Mouse (Mus musculus): ENCODE measurements around the gene Car8. TPM values are rescaled to one million over a fixed set of nuclear protein-coding genes. Genes with fewer than 3 reads are reported as not detected.

The Car8 gene
- polyA plus RNA-seq, 1 experiment from 2014 or later: 33.1 TPM

- Histone ChIP-seq H3K4me3 (ENCODE audit: low read depth, low read length) (no peak overlapping the region), H3K9me3 (ENCODE audit: control insufficient read depth, low read length) (no peaks in the 10 kb centered on the region), H3K36me3 (ENCODE audit: control insufficient read depth, insufficient read depth, low read length) (no peaks in the 10 kb centered on the region), H3K9ac (ENCODE audit: low read length) (no peak overlapping the region), H3K4me1 (replicated peaks; ENCODE audit: control insufficient read depth, insufficient read depth, low read length) (peaks cover 7% of the 10 kb centered on the region; the same call in 1 of the 2 replicates), H3K4me2 (ENCODE audit: low read length) (no peak overlapping the region), H3K27me3 (replicated peaks; ENCODE audit: control insufficient read depth, insufficient read depth, low read length) (no peaks in the 10 kb centered on the region), H3K27ac (ENCODE audit: low read depth) (no peak overlapping the region)
- ATAC-seq (replicated peaks; ENCODE audit: low FRiP score, low TSS enrichment, low read depth) (no peak), DNase-seq (ENCODE audit: low spot score) (no peak)
- WGBS: 55% methylated on average over 12 of the region's 12 CpGs
Observed at GRCm38 (mm10) chr4:8232393-8233111, 6.3 kb downstream of the Car8 start.

GRCm38 (mm10) chr4:8231291-8231871 is 7.5 kb downstream of the Car8 start:
- H3K27ac ChIP-seq (ENCODE audit: low read depth): no peak overlapping the region
- no peak for DNase-seq (ENCODE audit: low spot score)
- no peaks in the 10 kb centered on the region for H3K27me3 ChIP-seq (replicated peaks; ENCODE audit: control insufficient read depth, insufficient read depth, low read length)
- H3K4me2 ChIP-seq (ENCODE audit: low read length): no peak overlapping the region
- peaks cover 7% of the 10 kb centered on the region; the same call in 1 of the 2 replicates for H3K4me1 ChIP-seq (replicated peaks; ENCODE audit: control insufficient read depth, insufficient read depth, low read length)
- no peaks in the 10 kb centered on the region for H3K9me3 ChIP-seq (ENCODE audit: control insufficient read depth, low read length)
- 85% methylated on average over 5 of the region's 5 CpGs for WGBS
- peak; percentile 61 for ATAC-seq (replicated peaks; ENCODE audit: low FRiP score, low TSS enrichment, low read depth)
- H3K9ac ChIP-seq (ENCODE audit: low read length): no peak overlapping the region
- H3K36me3 ChIP-seq (ENCODE audit: control insufficient read depth, insufficient read depth, low read length): no peaks in the 10 kb centered on the region
- H3K4me3 ChIP-seq (ENCODE audit: low read depth, low read length): no peak overlapping the region

GRCm38 (mm10) chr4:8229661-8230298 is 9.1 kb downstream of the Car8 start:
- Histone ChIP-seq H3K27ac (ENCODE audit: low read depth) (no peak overlapping the region), H3K9me3 (ENCODE audit: control insufficient read depth, low read length) (no peaks in the 10 kb centered on the region), H3K4me3 (ENCODE audit: low read depth, low read length) (no peak overlapping the region), H3K4me1 (replicated peaks; ENCODE audit: control insufficient read depth, insufficient read depth, low read length) (peaks cover 7% of the 10 kb centered on the region; the same call in 1 of the 2 replicates), H3K4me2 (ENCODE audit: low read length) (no peak overlapping the region), H3K36me3 (ENCODE audit: control insufficient read depth, insufficient read depth, low read length) (no peaks in the 10 kb centered on the region), H3K9ac (ENCODE audit: low read length) (no peak overlapping the region), H3K27me3 (replicated peaks; ENCODE audit: control insufficient read depth, insufficient read depth, low read length) (no peaks in the 10 kb centered on the region)
- 81% methylated on average over 3 of the region's 3 CpGs for WGBS
- ATAC-seq (replicated peaks; ENCODE audit: low FRiP score, low TSS enrichment, low read depth) (no peak), DNase-seq (ENCODE audit: low spot score) (no peak)

- 86% methylated on average over 8 of the region's 8 CpGs for WGBS
- Histone ChIP-seq H3K4me1 (replicated peaks; ENCODE audit: control insufficient read depth, insufficient read depth, low read length) (peaks cover 10% of the 10 kb centered on the region; the same call in 1 of the 2 replicates), H3K9ac (ENCODE audit: low read length) (no peak overlapping the region), H3K4me2 (ENCODE audit: low read length) (no peak overlapping the region), H3K36me3 (ENCODE audit: control insufficient read depth, insufficient read depth, low read length) (0 out of 2 replicates have a peak, but pooled peaks cover 3% of the 10 kb centered on the region), H3K27me3 (replicated peaks; ENCODE audit: control insufficient read depth, insufficient read depth, low read length) (no peaks in the 10 kb centered on the region), H3K4me3 (ENCODE audit: low read depth, low read length) (no peak overlapping the region), H3K27ac (ENCODE audit: low read depth) (no peak overlapping the region), H3K9me3 (ENCODE audit: control insufficient read depth, low read length) (no peaks in the 10 kb centered on the region)
- ATAC-seq (replicated peaks; ENCODE audit: low FRiP score, low TSS enrichment, low read depth) (no peak), DNase-seq (ENCODE audit: low spot score) (no peak)
Observed at GRCm38 (mm10) chr4:8218941-8219340, 19.9 kb downstream of the Car8 start.

GRCm38 (mm10) chr4:8218004-8218403 is 20.8 kb downstream of the Car8 start:
- 49% methylated on average over 3 of the region's 3 CpGs for WGBS
- ATAC-seq (replicated peaks; ENCODE audit: low FRiP score, low TSS enrichment, low read depth) (peak; percentile 85), DNase-seq (ENCODE audit: low spot score) (peak; percentile 45)
- H3K9ac ChIP-seq (ENCODE audit: low read length): no peak overlapping the region
- peaks cover 18% of the 10 kb centered on the region; the same call in 1 of the 2 replicates for H3K4me1 ChIP-seq (replicated peaks; ENCODE audit: control insufficient read depth, insufficient read depth, low read length)
- 0 out of 2 replicates have a peak, but pooled peaks cover 3% of the 10 kb centered on the region for H3K36me3 ChIP-seq (ENCODE audit: control insufficient read depth, insufficient read depth, low read length)
- no peak overlapping the region for H3K27ac ChIP-seq (ENCODE audit: low read depth)
- no peak overlapping the region for H3K4me2 ChIP-seq (ENCODE audit: low read length)
- no peak overlapping the region for H3K4me3 ChIP-seq (ENCODE audit: low read depth, low read length)
- H3K9me3 ChIP-seq (ENCODE audit: control insufficient read depth, low read length): no peaks in the 10 kb centered on the region
- H3K27me3 ChIP-seq (replicated peaks; ENCODE audit: control insufficient read depth, insufficient read depth, low read length): no peaks in the 10 kb centered on the region

- ATAC-seq (replicated peaks; ENCODE audit: low FRiP score, low TSS enrichment, low read depth) (no peak), DNase-seq (ENCODE audit: low spot score) (peak; percentile 47)
- 0 out of 2 replicates have a peak overlapping the region, but pooled peaks have one; percentile 33 for H3K27ac ChIP-seq (ENCODE audit: low read depth)
- no peak overlapping the region for H3K4me3 ChIP-seq (ENCODE audit: low read depth, low read length)
- H3K4me2 ChIP-seq (ENCODE audit: low read length): no peak overlapping the region
- H3K9ac ChIP-seq (ENCODE audit: low read length): no peak overlapping the region
- peaks cover 18% of the 10 kb centered on the region; the same call in 1 of the 2 replicates for H3K4me1 ChIP-seq (replicated peaks; ENCODE audit: control insufficient read depth, insufficient read depth, low read length)
- H3K27me3 ChIP-seq (replicated peaks; ENCODE audit: control insufficient read depth, insufficient read depth, low read length): no peaks in the 10 kb centered on the region
- 63% methylated on average over 5 of the region's 5 CpGs for WGBS
- no peaks in the 10 kb centered on the region for H3K9me3 ChIP-seq (ENCODE audit: control insufficient read depth, low read length)
- 0 out of 2 replicates have a peak, but pooled peaks cover 3% of the 10 kb centered on the region for H3K36me3 ChIP-seq (ENCODE audit: control insufficient read depth, insufficient read depth, low read length)
Observed at GRCm38 (mm10) chr4:8217272-8217671, 21.6 kb downstream of the Car8 start.

- no peaks in the 10 kb centered on the region for H3K27me3 ChIP-seq (replicated peaks; ENCODE audit: control insufficient read depth, insufficient read depth, low read length)
Observed at GRCm38 (mm10) chr4:8216551-8216950, 22.3 kb downstream of the Car8 start.

GRCm38 (mm10) chr4:8213661-8214060 is 25.2 kb downstream of the Car8 start:
- DNase-seq (ENCODE audit: low spot score) (no peak), ATAC-seq (replicated peaks; ENCODE audit: low FRiP score, low TSS enrichment, low read depth) (no peak)
- peaks cover 18% of the 10 kb centered on the region; the same call in 1 of the 2 replicates for H3K4me1 ChIP-seq (replicated peaks; ENCODE audit: control insufficient read depth, insufficient read depth, low read length)
- no peak overlapping the region for H3K4me2 ChIP-seq (ENCODE audit: low read length)
- H3K27ac ChIP-seq (ENCODE audit: low read depth): no peak overlapping the region
- H3K9ac ChIP-seq (ENCODE audit: low read length): no peak overlapping the region
- WGBS: 87% methylated on average over 2 of the region's 2 CpGs
- H3K4me3 ChIP-seq (ENCODE audit: low read depth, low read length): no peak overlapping the region
- H3K27me3 ChIP-seq (replicated peaks; ENCODE audit: control insufficient read depth, insufficient read depth, low read length): no peaks in the 10 kb centered on the region
- no peaks in the 10 kb centered on the region for H3K9me3 ChIP-seq (ENCODE audit: control insufficient read depth, low read length)
- H3K36me3 ChIP-seq (ENCODE audit: control insufficient read depth, insufficient read depth, low read length): no peaks in the 10 kb centered on the region

More at GRCm38 (mm10) chr4:8216551-8216950, 22.3 kb downstream of the Car8 start:
- 26% methylated on average over 6 of the region's 6 CpGs for WGBS
- no peak for ATAC-seq (replicated peaks; ENCODE audit: low FRiP score, low TSS enrichment, low read depth)
- Histone ChIP-seq H3K4me3 (ENCODE audit: low read depth, low read length) (no peak overlapping the region), H3K4me2 (ENCODE audit: low read length) (no peak overlapping the region), H3K27ac (ENCODE audit: low read depth) (no peak overlapping the region), H3K4me1 (replicated peaks; ENCODE audit: control insufficient read depth, insufficient read depth, low read length) (peaks cover 18% of the 10 kb centered on the region; the same call in 1 of the 2 replicates), H3K9ac (ENCODE audit: low read length) (no peak overlapping the region), H3K36me3 (ENCODE audit: control insufficient read depth, insufficient read depth, low read length) (0 out of 2 replicates have a peak, but pooled peaks cover 3% of the 10 kb centered on the region), H3K9me3 (ENCODE audit: control insufficient read depth, low read length) (no peaks in the 10 kb centered on the region)
- DNase-seq (ENCODE audit: low spot score): peak; percentile 47

Measured in intestine, embryonic 14.5 days (tissue).